Mouse (Mus musculus): ENCODE results near the gene Twist2. TPM values are rescaled to one million over a fixed set of nuclear protein-coding genes. Genes with fewer than 3 reads are reported as not detected.

Twist2 gene
- polyA plus RNA-seq, 1 experiment from 2014 or later: 10.5 TPM

- H3K36me3 ChIP-seq (replicated peaks): no peaks in the 10 kb centered on the region
- H3K4me3 ChIP-seq: no peak overlapping the region
- no peak for DNase-seq (ENCODE audit: extremely low spot score, low spot score)
- no peak overlapping the region for H3K27ac ChIP-seq
- peaks cover 12% of the 10 kb centered on the region for H3K4me1 ChIP-seq
- H3K27me3 ChIP-seq (ENCODE audit: poor library complexity, severe bottlenecking): peaks cover 6% of the 10 kb centered on the region; the same call in 1 of the 2 replicates
- H3K9me3 ChIP-seq: no peaks in the 10 kb centered on the region
- WGBS: 78% methylated on average over 3 of the region's 3 CpGs
Observed at GRCm38 (mm10) chr1:91823530-91823929, 22.3 kb downstream of the Twist2 start.

- no peak for DNase-seq (ENCODE audit: extremely low spot score, low spot score)
- no peaks in the 10 kb centered on the region for H3K9me3 ChIP-seq
- H3K4me3 ChIP-seq: no peak overlapping the region
- no peak overlapping the region for H3K27ac ChIP-seq
- no peaks in the 10 kb centered on the region for H3K36me3 ChIP-seq (replicated peaks)
- H3K4me1 ChIP-seq: peaks cover 12% of the 10 kb centered on the region
- WGBS: 91% methylated on average over 7 of the region's 7 CpGs
- H3K27me3 ChIP-seq (ENCODE audit: poor library complexity, severe bottlenecking): peaks cover 6% of the 10 kb centered on the region; the same call in 1 of the 2 replicates
Observed at GRCm38 (mm10) chr1:91823951-91824350, 22.7 kb downstream of the Twist2 start.

DNA sequence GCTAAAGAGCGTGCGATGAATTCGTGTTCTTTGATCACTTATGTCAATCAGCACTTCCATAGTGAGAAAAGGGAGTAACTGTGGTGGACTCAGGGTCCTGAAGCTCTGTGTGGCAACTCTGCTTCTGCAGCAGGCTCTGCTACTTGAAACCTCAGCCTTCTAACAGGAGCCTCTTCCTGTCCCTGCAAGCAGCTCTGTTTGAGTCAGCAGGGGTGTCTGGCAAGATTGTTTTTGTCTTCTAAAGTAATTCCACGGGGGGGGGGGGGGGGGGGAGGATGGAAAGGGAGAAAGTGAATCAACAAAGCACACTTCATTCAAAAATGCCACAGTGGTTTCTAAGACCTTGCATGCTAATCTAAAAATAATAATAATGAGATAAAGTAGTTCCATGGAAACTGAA is 24.0 kb downstream of the Twist2 start:
- no peak for DNase-seq (ENCODE audit: extremely low spot score, low spot score)
- Histone ChIP-seq H3K27me3 (ENCODE audit: poor library complexity, severe bottlenecking) (peaks cover 6% of the 10 kb centered on the region; the same call in 1 of the 2 replicates), H3K4me1 (peaks cover 12% of the 10 kb centered on the region), H3K9me3 (no peaks in the 10 kb centered on the region), H3K4me3 (no peak overlapping the region), H3K27ac (no peak overlapping the region), H3K36me3 (replicated peaks) (no peaks in the 10 kb centered on the region)
- 55% methylated on average over 4 of the region's 4 CpGs for WGBS

DNA sequence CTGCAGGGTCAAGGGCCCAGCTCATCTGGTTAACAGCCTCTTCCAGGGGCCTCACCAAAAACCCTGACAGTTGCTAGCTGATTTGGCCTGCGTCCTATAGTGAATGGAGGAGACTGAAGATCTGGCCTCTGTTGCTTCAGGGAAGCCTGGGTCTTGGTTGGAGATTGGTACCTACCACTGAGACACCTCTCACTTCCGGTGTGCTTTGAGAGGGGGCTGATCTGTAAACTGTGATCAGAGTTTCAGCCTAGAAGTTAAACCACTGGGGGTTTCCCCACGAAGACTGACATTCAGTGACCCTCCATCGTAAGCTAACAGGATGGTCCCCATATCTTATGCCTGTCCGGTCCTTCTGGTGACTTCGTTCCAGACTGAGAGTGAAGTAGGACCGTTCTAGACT is 30.7 kb downstream of the Twist2 start:
- H3K36me3 ChIP-seq (replicated peaks): no peaks in the 10 kb centered on the region
- DNase-seq (ENCODE audit: extremely low spot score, low spot score): no peak
- H3K27me3 ChIP-seq (ENCODE audit: poor library complexity, severe bottlenecking): peaks cover 2% of the 10 kb centered on the region; the same call in 1 of the 2 replicates
- WGBS: 90% methylated on average over 7 of the region's 7 CpGs
- no peaks in the 10 kb centered on the region for H3K9me3 ChIP-seq
- H3K27ac ChIP-seq: no peak overlapping the region
- H3K4me1 ChIP-seq: peaks cover 2% of the 10 kb centered on the region; the same call in 1 of the 2 replicates
- no peak overlapping the region for H3K4me3 ChIP-seq

- WGBS: 88% methylated on average over 6 of the region's 6 CpGs
- no peaks in the 10 kb centered on the region for H3K36me3 ChIP-seq (replicated peaks)
- no peak overlapping the region for H3K27ac ChIP-seq
- H3K4me1 ChIP-seq: peaks cover 21% of the 10 kb centered on the region
- no peak for DNase-seq (ENCODE audit: extremely low spot score, low spot score)
- H3K27me3 ChIP-seq (ENCODE audit: poor library complexity, severe bottlenecking): peaks cover 7% of the 10 kb centered on the region; the same call in 1 of the 2 replicates
- no peak overlapping the region for H3K4me3 ChIP-seq
- H3K9me3 ChIP-seq: no peaks in the 10 kb centered on the region; the same call in 1 of the 2 replicates
Observed at GRCm38 (mm10) chr1:91839557-91839956, 38.3 kb downstream of the Twist2 start.

GRCm38 (mm10) chr1:91839979-91840378 is 38.7 kb downstream of the Twist2 start:
- peaks cover 25% of the 10 kb centered on the region for H3K4me1 ChIP-seq

GRCm38 (mm10) chr1:91844236-91844635 is 43.0 kb downstream of the Twist2 start:
- DNase-seq (ENCODE audit: extremely low spot score, low spot score): no peak
- no peaks in the 10 kb centered on the region for H3K36me3 ChIP-seq (replicated peaks)
- WGBS: 81% methylated on average over 4 of the region's 4 CpGs
- no peak overlapping the region for H3K4me3 ChIP-seq
- peak overlapping the region; percentile 31; the same call in 1 of the 2 replicates for H3K27ac ChIP-seq
- peaks cover 27% of the 10 kb centered on the region for H3K4me1 ChIP-seq
- H3K9me3 ChIP-seq: no peaks in the 10 kb centered on the region; the same call in 1 of the 2 replicates
- peaks cover 32% of the 10 kb centered on the region for H3K27me3 ChIP-seq (ENCODE audit: poor library complexity, severe bottlenecking)

More at GRCm38 (mm10) chr1:91839979-91840378, 38.7 kb downstream of the Twist2 start:
- 83% methylated on average over 6 of the region's 6 CpGs for WGBS
- no peaks in the 10 kb centered on the region; the same call in 1 of the 2 replicates for H3K9me3 ChIP-seq
- H3K4me3 ChIP-seq: no peak overlapping the region
- H3K36me3 ChIP-seq (replicated peaks): no peaks in the 10 kb centered on the region
- DNase-seq (ENCODE audit: extremely low spot score, low spot score): no peak
- peaks cover 7% of the 10 kb centered on the region; the same call in 1 of the 2 replicates for H3K27me3 ChIP-seq (ENCODE audit: poor library complexity, severe bottlenecking)
- no peak overlapping the region for H3K27ac ChIP-seq

- Histone ChIP-seq H3K27me3 (ENCODE audit: poor library complexity, severe bottlenecking) (peaks cover 32% of the 10 kb centered on the region), H3K9me3 (no peaks in the 10 kb centered on the region; the same call in 1 of the 2 replicates), H3K4me1 (peaks cover 27% of the 10 kb centered on the region), H3K4me3 (no peak overlapping the region), H3K27ac (peak overlapping the region; percentile 31; the same call in 1 of the 2 replicates), H3K36me3 (replicated peaks) (no peaks in the 10 kb centered on the region)
- 49% methylated on average over 8 of the region's 8 CpGs for WGBS
- DNase-seq (ENCODE audit: extremely low spot score, low spot score): peak; percentile 41
Observed at GRCm38 (mm10) chr1:91844681-91845379, 43.6 kb downstream of the Twist2 start.

DNA sequence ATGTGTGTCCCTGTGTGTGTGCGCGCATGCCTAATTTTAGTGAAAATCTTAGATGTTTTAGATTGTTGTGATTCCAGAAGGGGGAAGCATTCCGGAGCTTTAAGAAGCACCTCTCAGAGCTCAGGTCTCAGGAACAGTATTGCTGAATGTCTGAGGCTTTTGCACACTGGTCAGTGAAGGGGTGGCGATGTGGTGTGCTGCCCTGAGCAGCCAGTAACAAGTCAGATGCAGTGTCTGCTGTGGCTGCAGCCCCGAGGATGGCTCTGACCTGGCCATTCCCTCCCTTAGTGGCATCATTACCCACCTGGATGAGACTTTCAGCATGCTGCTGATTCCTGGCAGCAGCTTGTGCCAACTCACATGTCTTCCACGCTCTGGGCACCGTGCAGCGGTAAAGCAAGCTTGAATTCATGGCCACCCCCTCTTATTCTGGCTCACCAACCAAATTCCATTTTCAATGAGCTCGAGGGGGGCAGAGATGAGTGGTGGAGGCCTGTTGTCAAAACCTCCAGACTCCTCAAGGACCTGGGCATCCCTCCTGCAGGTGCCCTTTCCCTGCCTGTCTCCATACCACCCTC is 44.2 kb downstream of the Twist2 start:
- H3K4me3 ChIP-seq: no peak overlapping the region
- DNase-seq (ENCODE audit: extremely low spot score, low spot score): no peak
- H3K9me3 ChIP-seq: no peaks in the 10 kb centered on the region; the same call in 1 of the 2 replicates
- peaks cover 27% of the 10 kb centered on the region for H3K4me1 ChIP-seq
- peak overlapping the region; percentile 1; the same call in 1 of the 2 replicates for H3K27ac ChIP-seq
- no peaks in the 10 kb centered on the region for H3K36me3 ChIP-seq (replicated peaks)
- WGBS: 81% methylated on average over 9 of the region's 9 CpGs
- H3K27me3 ChIP-seq (ENCODE audit: poor library complexity, severe bottlenecking): peaks cover 32% of the 10 kb centered on the region

GRCm38 (mm10) chr1:91851300-91851699 is 50.0 kb downstream of the Twist2 start:
- H3K4me3 ChIP-seq: no peak overlapping the region
- H3K27ac ChIP-seq: no peak overlapping the region
- H3K36me3 ChIP-seq (replicated peaks): no peaks in the 10 kb centered on the region
- 86% methylated on average over 7 of the region's 7 CpGs for WGBS
- H3K4me1 ChIP-seq: no peaks in the 10 kb centered on the region
- no peaks in the 10 kb centered on the region for H3K9me3 ChIP-seq
- peaks cover 17% of the 10 kb centered on the region; the same call in 1 of the 2 replicates for H3K27me3 ChIP-seq (ENCODE audit: poor library complexity, severe bottlenecking)
- DNase-seq (ENCODE audit: extremely low spot score, low spot score): no peak

DNA sequence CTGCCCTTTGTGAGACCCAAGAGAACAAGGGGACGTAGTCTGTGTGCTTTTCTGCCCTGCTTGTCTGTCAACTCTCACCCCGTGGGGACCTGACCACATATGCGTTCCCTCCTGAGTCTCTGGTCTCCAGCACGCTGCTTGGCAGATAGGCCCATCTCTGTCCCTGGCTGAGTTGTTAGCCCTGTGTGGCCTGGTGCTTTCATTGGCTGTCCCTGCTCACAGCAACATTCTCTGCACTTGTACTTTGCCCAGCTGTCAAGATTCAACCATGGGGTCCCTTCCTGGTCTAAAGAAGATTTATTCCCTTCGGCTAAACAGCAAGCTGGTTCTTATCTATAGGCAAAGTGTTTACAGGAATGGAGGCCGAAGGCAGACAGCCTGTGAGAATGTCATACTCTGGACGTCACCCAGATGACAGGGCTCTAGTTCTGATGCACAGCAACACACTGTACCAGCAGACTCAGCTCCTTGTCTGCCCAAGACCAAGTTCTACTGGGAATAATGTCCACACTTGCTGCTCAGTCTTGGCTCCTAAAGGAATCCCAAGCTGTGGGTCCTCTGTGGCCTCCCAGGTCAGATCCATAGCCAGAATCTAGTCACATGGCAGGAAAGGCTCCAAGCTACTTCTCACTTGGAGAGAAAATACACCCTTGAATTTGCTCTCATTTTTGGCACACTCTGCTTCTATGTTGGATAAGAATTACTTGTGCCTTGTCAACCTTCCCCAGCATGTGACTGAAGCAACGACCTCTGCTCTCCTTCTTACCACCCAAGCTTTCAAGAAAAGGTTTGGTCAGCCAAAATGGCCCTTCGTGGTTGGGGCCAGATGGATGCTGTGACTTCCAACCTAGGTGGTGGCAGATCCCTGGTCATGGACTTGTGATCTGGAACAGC is 55.8 kb downstream of the Twist2 start:
- Histone ChIP-seq H3K27me3 (ENCODE audit: poor library complexity, severe bottlenecking) (no peaks in the 10 kb centered on the region), H3K27ac (no peak overlapping the region), H3K4me1 (no peaks in the 10 kb centered on the region), H3K4me3 (no peak overlapping the region), H3K9me3 (no peaks in the 10 kb centered on the region), H3K36me3 (replicated peaks) (no peaks in the 10 kb centered on the region)
- 86% methylated on average over 9 of the region's 9 CpGs for WGBS
- DNase-seq (ENCODE audit: extremely low spot score, low spot score): no peak

DNA sequence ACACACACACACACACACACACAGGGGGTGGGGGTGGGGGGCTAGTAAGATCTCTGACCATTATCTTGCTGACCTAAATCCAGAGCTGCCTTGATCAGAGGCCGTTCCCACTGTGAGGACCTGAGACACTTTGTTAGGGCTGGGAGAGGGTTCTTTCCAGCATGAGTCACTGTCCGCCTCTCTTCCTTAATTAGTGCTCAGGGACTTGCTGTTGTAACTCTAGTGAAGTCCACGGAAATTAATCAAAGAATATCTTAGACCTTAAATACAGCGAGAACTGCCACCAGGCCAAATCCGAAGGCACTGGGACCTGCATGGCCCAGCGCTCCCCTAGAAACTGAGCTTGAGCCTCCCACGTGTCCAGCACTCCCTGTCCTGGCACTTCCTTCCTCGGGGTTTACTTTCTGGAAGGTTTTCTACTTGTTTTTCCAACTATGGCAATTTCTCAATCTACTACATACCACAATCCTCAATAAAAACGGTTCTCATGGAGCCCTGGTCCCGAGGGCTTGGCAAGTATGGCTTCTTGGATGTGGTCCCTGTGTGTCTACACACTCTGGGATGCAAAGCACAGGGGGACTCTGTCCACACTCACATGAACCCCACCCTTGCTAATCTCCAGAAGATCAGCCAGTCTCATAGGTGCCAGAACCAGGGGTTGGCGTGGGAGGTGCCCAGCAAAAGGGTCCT is 57.0 kb downstream of the Twist2 start:
- Histone ChIP-seq H3K36me3 (replicated peaks) (no peaks in the 10 kb centered on the region), H3K9me3 (no peaks in the 10 kb centered on the region), H3K4me3 (no peak overlapping the region), H3K4me1 (no peaks in the 10 kb centered on the region), H3K27ac (no peak overlapping the region), H3K27me3 (ENCODE audit: poor library complexity, severe bottlenecking) (no peaks in the 10 kb centered on the region)
- no peak for DNase-seq (ENCODE audit: extremely low spot score, low spot score)
- 84% methylated on average over 11 of the region's 11 CpGs for WGBS

Data from forebrain, embryonic 10.5 days (tissue).